Mouse (Mus musculus): ENCODE measurements at regions not wholly inside any gene's neighbourhood (a gene's known extent, or its start where the extent isn't known, plus 50 kb on each side); places are given as distances from the start of the nearest gene placed in this dataset.

DNA sequence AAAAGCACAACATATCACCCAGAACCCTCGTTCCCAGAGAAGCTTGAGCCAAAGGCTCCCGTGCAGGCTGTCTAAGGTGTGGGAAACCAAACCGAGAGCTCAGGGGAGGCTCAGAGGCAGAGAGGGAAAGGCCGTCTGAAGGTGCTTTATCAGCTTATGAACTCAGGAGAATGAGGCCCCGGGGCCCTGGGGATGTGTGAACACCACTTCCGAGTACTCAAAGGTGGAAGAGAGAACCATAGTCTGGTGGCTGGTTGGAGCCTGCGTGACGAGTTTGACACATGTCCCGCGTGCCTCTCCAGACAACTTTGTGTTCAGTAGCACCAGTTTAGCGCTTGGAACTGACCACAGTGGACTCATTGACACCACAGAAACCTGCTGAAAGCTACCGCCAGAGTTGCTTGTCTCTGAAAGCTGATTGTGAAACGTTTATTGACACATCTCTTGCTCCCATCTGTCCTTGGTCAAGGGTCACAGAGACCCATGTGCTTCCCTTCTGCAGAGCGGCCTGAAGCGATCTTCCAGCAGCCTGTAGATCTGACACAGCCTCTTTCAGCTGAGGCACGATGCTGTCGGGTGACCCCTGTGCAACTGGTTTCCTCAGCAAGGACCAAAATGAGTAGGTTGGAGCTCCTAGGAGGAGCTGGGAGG, 56.5 kb upstream of the Jazf1 start:
- no peak for TF ChIP-seq CTCF (IDR thresholded peaks at IDR 0.05; ENCODE audit: borderline replicate concordance, insufficient read depth, low read depth, low read length)
- TF ChIP-seq POLR2A (IDR thresholded peaks at IDR 0.05; ENCODE audit: borderline replicate concordance, insufficient read depth, low read length) = no peak

Data from cerebellum, adult 2 months (tissue).